Mouse (Mus musculus) brain, embryonic 14.5 days (tissue): ENCODE data around the gene P2ry6.
A peak's percentile ranks its signal among the peaks of the same experiment; 100 is the strongest.

Source experiments
- CTCF ChIP-seq: fragments of 200-500 bp; IDR thresholded peaks from 2 replicates; pipeline ENCODE4 v1.5.1; 2012; ENCODE audit warnings: inconsistent platforms, mild to moderate bottlenecking, moderate library complexity, borderline replicate concordance; ENCODE audit not compliant: insufficient read depth, insufficient read length; ENCODE audit errors: extremely low read depth
- POLR2A ChIP-seq: fragments of 200-500 bp; IDR thresholded peaks from 2 replicates; pipeline ENCODE4 v1.6.1; 2012; ENCODE audit warnings: mild to moderate bottlenecking, inconsistent platforms, borderline replicate concordance; ENCODE audit not compliant: poor library complexity, insufficient read depth, insufficient read length, severe bottlenecking; ENCODE audit errors: extremely low read depth

- peak; percentile 74 for TF ChIP-seq CTCF
- TF ChIP-seq POLR2A, result no peak
Observed at GRCm38 (mm10) chr7:100932481-100933007, 41.9 kb downstream of the P2ry6 start.
